8 mouse cellular contexts compared by ENCODE assay signal in genomic region chr3:87910573-87911141, GRCm38 (mm10). TPM values are rescaled to one million over a fixed set of nuclear protein-coding genes. Genes with fewer than 3 reads are reported as not detected.
A peak's percentile ranks its signal among the peaks of the same experiment; 100 is the strongest.
DNase-seq lines count a peak whose midpoint lies in the region; ATAC-seq and TF ChIP-seq lines count a peak whose summit lies in the region.

No protein-coding gene starts in this region.

- H3K27me3 ChIP-seq in limb, embryonic 14.5 days (ENCODE audit: control insufficient read depth, insufficient read depth, low read length), result no peaks in the 10 kb centered on the region
- H3K27me3 ChIP-seq in midbrain, embryonic 15.5 days (replicated peaks), result no peaks in the 10 kb centered on the region
- no peaks in the 10 kb centered on the region for H3K27me3 ChIP-seq in stomach, postnatal 0 days (ENCODE audit: control insufficient read depth, insufficient read depth, low read length)

- H3K4me3 ChIP-seq in limb, embryonic 14.5 days (replicated peaks; ENCODE audit: low read length), result peak overlapping the region; percentile 27
- H3K4me3 ChIP-seq in midbrain, embryonic 15.5 days, result peak overlapping the region; percentile 42
- H3K4me3 ChIP-seq in stomach, postnatal 0 days (ENCODE audit: low read depth, low read length), result peak overlapping the region; percentile 33

- peaks cover 34% of the 10 kb centered on the region for H3K4me1 ChIP-seq in limb, embryonic 14.5 days (ENCODE audit: control insufficient read depth, insufficient read depth, low read length)
- H3K4me1 ChIP-seq in midbrain, embryonic 15.5 days, result peaks cover 42% of the 10 kb centered on the region
- H3K4me1 ChIP-seq in stomach, postnatal 0 days (replicated peaks; ENCODE audit: control insufficient read depth, insufficient read depth), result peaks cover 23% of the 10 kb centered on the region

- no peak for ATAC-seq in frontal cortex, adult (ENCODE audit: low TSS enrichment)
- peak; percentile 13; the same call in 1 of the 2 replicates for ATAC-seq in limb, embryonic 14.5 days (ENCODE audit: low FRiP score, low read depth)
- ATAC-seq in midbrain, embryonic 15.5 days (replicated peaks), result no peak
- peak; percentile 55 for ATAC-seq in stomach, postnatal 0 days (ENCODE audit: low FRiP score, low TSS enrichment)

- H3K36me3 ChIP-seq in limb, embryonic 14.5 days (ENCODE audit: control insufficient read depth, insufficient read depth, low read length), result peaks cover 26% of the 10 kb centered on the region
- peaks cover 16% of the 10 kb centered on the region for H3K36me3 ChIP-seq in midbrain, embryonic 15.5 days (replicated peaks)
- H3K36me3 ChIP-seq in stomach, postnatal 0 days (ENCODE audit: control insufficient read depth, insufficient read depth, low read length), result peaks cover 18% of the 10 kb centered on the region

- intact Hi-C loops in gastrocnemius, postnatal 14 days (cut with DNase I; ENCODE audit: low total_unique reads), result no loop called here

- peak overlapping the region; percentile 72 for H3K27ac ChIP-seq in limb, embryonic 14.5 days (replicated peaks; ENCODE audit: low read depth, low read length)
- peak overlapping the region; percentile 81 for H3K27ac ChIP-seq in midbrain, embryonic 15.5 days
- H3K27ac ChIP-seq in stomach, postnatal 0 days (replicated peaks), result peak overlapping the region; percentile 98

- DNase-seq in frontal cortex, postnatal 10 days (ENCODE audit: low spot score in 2 of 2), result peak; percentile 50 to 80
- peak; percentile 59 to 64 for DNase-seq in cerebellum, postnatal 36 days
- DNase-seq in gastrocnemius, postnatal 14 days, result peak; percentile 83
- peak; percentile 55 for DNase-seq in induced T-regulatory cell, adult 2 months (ENCODE audit: low read depth)
- peak; percentile 85 for DNase-seq in limb, embryonic 14.5 days (ENCODE audit: low spot score)
- DNase-seq in stomach, postnatal 0 days (ENCODE audit: low spot score), result peak; percentile 93

- peak; percentile 80 for TF ChIP-seq EP300 in stomach, postnatal 0 days (optimal IDR thresholded peaks at IDR 0.05)

- TF ChIP-seq CTCF in stomach, postnatal 0 days (IDR thresholded peaks at IDR 0.05; ENCODE audit: low read depth), result no peak

- no peak for TF ChIP-seq POLR2A in limb, embryonic 14.5 days (IDR thresholded peaks at IDR 0.05; ENCODE audit: borderline replicate concordance, extremely low read depth, insufficient read depth, insufficient read length)

- WGBS in limb, embryonic 14.5 days, result 7% methylated on average over 12 of the region's 12 CpGs
- WGBS in midbrain, embryonic 15.5 days, result 1% methylated on average over 12 of the region's 12 CpGs
- WGBS in stomach, postnatal 0 days, result 7% methylated on average over 12 of the region's 12 CpGs

- H3K9ac ChIP-seq in limb, embryonic 14.5 days (ENCODE audit: low read depth, low read length, severe bottlenecking), result no peak overlapping the region
- peak overlapping the region; percentile 45 for H3K9ac ChIP-seq in midbrain, embryonic 15.5 days
- H3K9ac ChIP-seq in stomach, postnatal 0 days (ENCODE audit: low read length), result peak overlapping the region; percentile 47

- H3K4me2 ChIP-seq in limb, embryonic 14.5 days (replicated peaks; ENCODE audit: low read depth, low read length, severe bottlenecking), result peak overlapping the region; percentile 40
- peak overlapping the region; percentile 60 for H3K4me2 ChIP-seq in midbrain, embryonic 15.5 days
- peak overlapping the region; percentile 59 for H3K4me2 ChIP-seq in stomach, postnatal 0 days (replicated peaks; ENCODE audit: low read depth)

- H3K9me3 ChIP-seq in limb, embryonic 14.5 days (ENCODE audit: control insufficient read depth, low read length), result no peaks in the 10 kb centered on the region
- no peaks in the 10 kb centered on the region for H3K9me3 ChIP-seq in midbrain, embryonic 15.5 days
- no peaks in the 10 kb centered on the region for H3K9me3 ChIP-seq in stomach, postnatal 0 days (ENCODE audit: control insufficient read depth, low read length)

RNA-seq across cellular contexts. Expression of gene Hdgf, which starts 4.5 kb away (rescaled TPM):
- 100 to 1,000 TPM; 152 to 161 TPM for total RNA-seq in gastrocnemius, postnatal 14 days (2021)
- polyA plus RNA-seq in limb, embryonic 14.5 days (2012; rRNA removed), result 160 and 203 TPM in 2 replicates
- polyA plus RNA-seq in limb, embryonic 14.5 days (2014; fragmentation: Nextera tagmentation; extraction: Ambion mirVana), result 260 and 268 TPM in 2 replicates
- polyA plus RNA-seq in midbrain, embryonic 15.5 days (2015; fragmentation: Nextera tagmentation; extraction: Ambion mirVana), result 173 and 190 TPM in 2 replicates
- 165 and 168 TPM in 2 replicates for polyA plus RNA-seq in stomach, postnatal 0 days (2015; fragmentation: Nextera tagmentation; extraction: Ambion mirVana)

RNA-seq across cellular contexts. Expression of gene Mrpl24, which starts 8.6 kb away (rescaled TPM):
- total RNA-seq in gastrocnemius, postnatal 14 days (2021), result 10 to 100 TPM; 42.1 to 46.5 TPM
- polyA plus RNA-seq in limb, embryonic 14.5 days (2012; rRNA removed), result 88.6 and 124 TPM in 2 replicates
- polyA plus RNA-seq in limb, embryonic 14.5 days (2014; fragmentation: Nextera tagmentation; extraction: Ambion mirVana), result 66.2 and 75.7 TPM in 2 replicates
- 51.5 and 55.4 TPM in 2 replicates for polyA plus RNA-seq in midbrain, embryonic 15.5 days (2015; fragmentation: Nextera tagmentation; extraction: Ambion mirVana)
- polyA plus RNA-seq in stomach, postnatal 0 days (2015; fragmentation: Nextera tagmentation; extraction: Ambion mirVana), result 61.4 and 63.4 TPM in 2 replicates

RNA-seq across cellular contexts. Expression of gene Isg20l2, which starts 19.5 kb away (rescaled TPM):
- 1 to 10 TPM; 9.0 to 9.6 TPM for total RNA-seq in gastrocnemius, postnatal 14 days (2021)
- 35.7 and 39.7 TPM in 2 replicates for polyA plus RNA-seq in limb, embryonic 14.5 days (2012; rRNA removed)
- polyA plus RNA-seq in limb, embryonic 14.5 days (2014; fragmentation: Nextera tagmentation; extraction: Ambion mirVana), result 26.7 and 27.0 TPM in 2 replicates
- polyA plus RNA-seq in midbrain, embryonic 15.5 days (2015; fragmentation: Nextera tagmentation; extraction: Ambion mirVana), result 30.5 and 34.9 TPM in 2 replicates
- 20.2 and 21.5 TPM in 2 replicates for polyA plus RNA-seq in stomach, postnatal 0 days (2015; fragmentation: Nextera tagmentation; extraction: Ambion mirVana)

RNA-seq across cellular contexts. Expression of gene Rrnad1, which starts 19.9 kb away (rescaled TPM):
- 1 to 10 TPM; 3.6 to 3.9 TPM for total RNA-seq in gastrocnemius, postnatal 14 days (2021)
- 53.6 and 61.8 TPM in 2 replicates for polyA plus RNA-seq in limb, embryonic 14.5 days (2012; rRNA removed)
- 15.6 and 18.7 TPM in 2 replicates for polyA plus RNA-seq in limb, embryonic 14.5 days (2014; fragmentation: Nextera tagmentation; extraction: Ambion mirVana)
- polyA plus RNA-seq in midbrain, embryonic 15.5 days (2015; fragmentation: Nextera tagmentation; extraction: Ambion mirVana), result 23.0 and 23.2 TPM in 2 replicates
- 7.1 and 7.6 TPM in 2 replicates for polyA plus RNA-seq in stomach, postnatal 0 days (2015; fragmentation: Nextera tagmentation; extraction: Ambion mirVana)

RNA-seq across cellular contexts. Expression of gene Prcc, which starts 25.2 kb away (rescaled TPM):
- total RNA-seq in gastrocnemius, postnatal 14 days (2021), result 10 to 100 TPM; 40.1 to 40.5 TPM
- 48.5 and 50.6 TPM in 2 replicates for polyA plus RNA-seq in limb, embryonic 14.5 days (2012; rRNA removed)
- 15.8 and 16.8 TPM in 2 replicates for polyA plus RNA-seq in limb, embryonic 14.5 days (2014; fragmentation: Nextera tagmentation; extraction: Ambion mirVana)
- 15.8 and 17.2 TPM in 2 replicates for polyA plus RNA-seq in midbrain, embryonic 15.5 days (2015; fragmentation: Nextera tagmentation; extraction: Ambion mirVana)
- polyA plus RNA-seq in stomach, postnatal 0 days (2015; fragmentation: Nextera tagmentation; extraction: Ambion mirVana), result 7.1 and 8.0 TPM in 2 replicates

Comparison
In these comparisons a context has a peak if more than half of its experiments do, and no peak if none do; other contexts are left out.
1. ATAC-seq: peak in limb, embryonic 14.5 days (single experiment) and stomach, postnatal 0 days (single experiment); none in frontal cortex, adult (single experiment) and midbrain, embryonic 15.5 days (single experiment).
2. Peak in every context shown above with its lines, with median percentiles within 50 percentile points of each other: DNase-seq, H3K27ac ChIP-seq, H3K4me2 ChIP-seq and H3K4me3 ChIP-seq.